Mouse (Mus musculus) MEL (cell line): Measurements from ENCODE around the gene Cdh13.

Source experiments
- CTCF ChIP-seq, 3 experiments: IDR thresholded peaks in 2 of 3; conservative IDR thresholded peaks in 1 of 3; 2 replicates each; pipeline ENCODE4 v1.5.1; 2011 to 2012; ENCODE audit warnings: low read length in 3 of 3, low read depth in 2 of 3, mild to moderate bottlenecking in 2 of 3, improper control_type of control experiment in 1 of 3, inconsistent platforms in 1 of 3, mixed read lengths in 1 of 3, moderate library complexity in 1 of 3; ENCODE audit not compliant: control insufficient read depth in 1 of 3, insufficient read depth in 1 of 3, poor library complexity in 1 of 3, severe bottlenecking in 1 of 3
- ELF1 ChIP-seq: IDR thresholded peaks from 2 replicates; pipeline ENCODE4 v1.6.1; 2014; ENCODE audit warnings: low read depth, mild to moderate bottlenecking, inconsistent platforms, low read length, improper control_type of control experiment, moderate library complexity
- EP300 ChIP-seq, 2 experiments: IDR thresholded peaks; 2 replicates each; pipeline ENCODE4 v1.6.1; 2011; ENCODE audit warnings: improper control_type of control experiment in 2 of 2, low read length in 2 of 2, low read depth in 1 of 2, mild to moderate bottlenecking in 1 of 2
- GATA1 ChIP-seq: IDR thresholded peaks from 2 replicates; pipeline ENCODE4 v1.6.1; 2011; ENCODE audit warnings: low read depth, low read length, improper control_type of control experiment
- NELFE ChIP-seq: IDR thresholded peaks from 2 replicates; pipeline ENCODE4 v1.6.1; 2011; ENCODE audit warnings: low read depth, low read length, improper control_type of control experiment
- POLR2A ChIP-seq, 2 experiments: IDR thresholded peaks; 2 replicates each; pipeline ENCODE4 v1.6.1; 2011 to 2012; ENCODE audit warnings: low read length in 2 of 2, mild to moderate bottlenecking in 2 of 2, control low read depth in 1 of 2, improper control_type of control experiment in 1 of 2, low read depth in 1 of 2, moderate library complexity in 1 of 2; ENCODE audit not compliant: control insufficient read depth in 1 of 2, insufficient read depth in 1 of 2, poor library complexity in 1 of 2
- TCF12 ChIP-seq: IDR thresholded peaks from 2 replicates; pipeline ENCODE4 v1.6.1; 2014; ENCODE audit warnings: low read depth, mild to moderate bottlenecking, inconsistent platforms, low read length, improper control_type of control experiment, moderate library complexity
- UBTF ChIP-seq: IDR thresholded peaks from 2 replicates; pipeline ENCODE4 v1.6.1; 2012; ENCODE audit warnings: low read depth, mild to moderate bottlenecking, inconsistent platforms, low read length, improper control_type of control experiment, moderate library complexity, borderline replicate concordance; ENCODE audit not compliant: insufficient read depth
- USF1 ChIP-seq: IDR thresholded peaks from 2 replicates; pipeline ENCODE4 v1.6.1; 2014; ENCODE audit warnings: low read depth, mild to moderate bottlenecking, inconsistent platforms, low read length, improper control_type of control experiment, moderate library complexity
- ZC3H11A ChIP-seq: IDR thresholded peaks from 2 replicates; pipeline ENCODE4 v1.6.1; 2012; ENCODE audit warnings: low read depth, mild to moderate bottlenecking, inconsistent platforms, low read length, improper control_type of control experiment
- ZKSCAN1 ChIP-seq: IDR thresholded peaks from 2 replicates; pipeline ENCODE4 v1.6.1; 2012; ENCODE audit warnings: low read depth, mild to moderate bottlenecking, inconsistent platforms, low read length, improper control_type of control experiment, moderate library complexity

GRCm38 (mm10) chr8:118611551-118611950, 328.0 kb downstream of the Cdh13 start:
- TF ChIP-seq ELF1 (no peak), CTCF (IDR thresholded peaks at IDR 0.05 in 2 of 3, conservative IDR thresholded peaks at IDR 0.05 in 1 of 3; ENCODE audit: control insufficient read depth in 1 of 3, insufficient read depth in 1 of 3, low read depth in 2 of 3, low read length in 3 of 3, poor library complexity in 1 of 3, severe bottlenecking in 1 of 3) (no peak), ZC3H11A (no peak), GATA1 (no peak), TCF12 (no peak), UBTF (no peak), ZKSCAN1 (no peak), NELFE (no peak), USF1 (no peak), EP300 (IDR thresholded peaks at IDR 0.05; ENCODE audit: low read depth in 1 of 2, low read length in 2 of 2) (no peak), POLR2A (IDR thresholded peaks at IDR 0.05; ENCODE audit: control insufficient read depth in 1 of 2, insufficient read depth in 1 of 2, low read depth in 1 of 2, low read length in 2 of 2, poor library complexity in 1 of 2) (no peak)
